13 mouse cellular contexts compared by ENCODE assay signal in genomic region chr11:59385123-59385522, GRCm38 (mm10). TPM values are rescaled to one million over a fixed set of nuclear protein-coding genes. Genes with fewer than 3 reads are reported as not detected.
A peak's percentile ranks its signal among the peaks of the same experiment; 100 is the strongest.
DNase-seq lines count a peak whose midpoint lies in the region; ATAC-seq and TF ChIP-seq lines count a peak whose summit lies in the region.
"Had no signal": no experiment of that assay in that cellular context is flagged by ENCODE, and none has a peak within 500 bp of the region (broad histone marks: within the 10 kb centered on the region; RNA-seq: fewer than 3 reads in every experiment).

No protein-coding gene starts in this region.

- no peak for TF ChIP-seq CTCF in thymus, adult 2 months (IDR thresholded peaks at IDR 0.05; ENCODE audit: borderline replicate concordance, control insufficient read depth, extremely low read depth, insufficient read depth, low read length, poor library complexity)

- H3K4me2 ChIP-seq in heart, embryonic 14.5 days (ENCODE audit: low read length) = peak overlapping the region; percentile 24
- peak overlapping the region; percentile 2; the same call in 1 of the 2 replicates for H3K4me2 ChIP-seq in intestine, embryonic 15.5 days (replicated peaks)
- no peak overlapping the region for H3K4me2 ChIP-seq in stomach, embryonic 16.5 days (ENCODE audit: low read depth, low read length)
- H3K4me2 ChIP-seq: liver, embryonic 12.5 days; neural tube, embryonic 13.5 days had no signal

- H3K4me1 ChIP-seq in heart, embryonic 14.5 days (ENCODE audit: control insufficient read depth in 2 of 2, insufficient read depth in 2 of 2, low read length in 2 of 2) = peaks cover 20 to 25% of the 10 kb centered on the region in 2 experiments
- peaks cover 40% of the 10 kb centered on the region for H3K4me1 ChIP-seq in thymus, adult 2 months (replicated peaks; ENCODE audit: control insufficient read depth, insufficient read depth, low read length)
- peaks cover 17% of the 10 kb centered on the region for H3K4me1 ChIP-seq in intestine, embryonic 15.5 days (replicated peaks)
- H3K4me1 ChIP-seq in stomach, embryonic 16.5 days (ENCODE audit: control insufficient read depth, insufficient read depth, low read length) = peaks cover 16% of the 10 kb centered on the region

- H3K36me3 ChIP-seq in heart, embryonic 14.5 days (ENCODE audit: control insufficient read depth, insufficient read depth, low read length) = no peaks in the 10 kb centered on the region
- H3K36me3 ChIP-seq in thymus, adult 2 months (ENCODE audit: control insufficient read depth, insufficient read depth, low read length) = no peaks in the 10 kb centered on the region
- no peaks in the 10 kb centered on the region for H3K36me3 ChIP-seq in intestine, embryonic 15.5 days
- no peaks in the 10 kb centered on the region for H3K36me3 ChIP-seq in stomach, embryonic 16.5 days (ENCODE audit: control insufficient read depth, insufficient read depth, low read length)
- H3K36me3 ChIP-seq: liver, embryonic 12.5 days; neural tube, embryonic 13.5 days had no signal

- intact Hi-C loops in left cerebral cortex, postnatal 25 days (cut with DNase I) = no loop called here

- WGBS in heart, embryonic 14.5 days = 3% methylated on average over 8 of the region's 8 CpGs
- 72% methylated on average over 8 of the region's 8 CpGs for WGBS in thymus, adult 2 months
- 14% methylated on average over 8 of the region's 8 CpGs for WGBS in intestine, embryonic 15.5 days
- WGBS in stomach, embryonic 16.5 days = 18% methylated on average over 8 of the region's 8 CpGs

- H3K9ac ChIP-seq in heart, embryonic 14.5 days (ENCODE audit: low read length) = peak overlapping the region; percentile 18; the same call in 1 of the 2 replicates
- H3K9ac ChIP-seq in intestine, embryonic 15.5 days = no peak overlapping the region
- no peak overlapping the region for H3K9ac ChIP-seq in stomach, embryonic 16.5 days (ENCODE audit: low read length)
- H3K9ac ChIP-seq: liver, embryonic 12.5 days; neural tube, embryonic 13.5 days had no signal

- peak; percentile 37 for ATAC-seq in heart, embryonic 14.5 days (ENCODE audit: insufficient number of reproducible peaks, insufficient read depth, low FRiP score, low read depth)
- peak; percentile 83 for ATAC-seq in intestine, embryonic 15.5 days
- peak; percentile 44; the same call in 1 of the 2 replicates for ATAC-seq in stomach, embryonic 16.5 days (ENCODE audit: insufficient read depth, low FRiP score)
- ATAC-seq: CD4-positive, CD25-positive, alpha-beta regulatory T cell, adult 4 months; hindbrain, postnatal 0 days; liver, embryonic 12.5 days had no signal

- no peak overlapping the region for H3K4me3 ChIP-seq in heart, embryonic 14.5 days (ENCODE audit: control insufficient read depth in 1 of 2, insufficient read depth in 1 of 2, low read depth in 1 of 2, low read length in 2 of 2)
- no peak overlapping the region for H3K4me3 ChIP-seq in thymus, adult 2 months (ENCODE audit: control insufficient read depth, insufficient read depth, low read length)
- H3K4me3 ChIP-seq in intestine, embryonic 15.5 days (replicated peaks) = no peak overlapping the region
- H3K4me3 ChIP-seq in stomach, embryonic 16.5 days (replicated peaks; ENCODE audit: low read length) = no peak overlapping the region
- H3K4me3 ChIP-seq: erythroblast, embryonic 14.5 days; liver, embryonic 12.5 days; neural tube, embryonic 13.5 days had no signal

- no peak for TF ChIP-seq POLR2A in thymus, adult 2 months (IDR thresholded peaks at IDR 0.05; ENCODE audit: control insufficient read depth, extremely low read depth, insufficient read depth, low read length, poor library complexity)

- no peaks in the 10 kb centered on the region for H3K27me3 ChIP-seq in heart, embryonic 14.5 days (ENCODE audit: control insufficient read depth, insufficient read depth, low read length)
- H3K27me3 ChIP-seq in thymus, adult 2 months (ENCODE audit: control insufficient read depth, insufficient read depth, low read length) = no peaks in the 10 kb centered on the region
- no peaks in the 10 kb centered on the region for H3K27me3 ChIP-seq in intestine, embryonic 15.5 days (replicated peaks)
- no peaks in the 10 kb centered on the region for H3K27me3 ChIP-seq in stomach, embryonic 16.5 days (ENCODE audit: control insufficient read depth, insufficient read depth, low read length)

- peak overlapping the region; percentile 70 to 74 for H3K27ac ChIP-seq in heart, embryonic 14.5 days (replicated peaks in 1 of 2; ENCODE audit: control insufficient read depth in 1 of 2, insufficient read depth in 1 of 2, low read depth in 2 of 2, low read length in 2 of 2)
- no peak overlapping the region for H3K27ac ChIP-seq in thymus, adult 2 months (ENCODE audit: control insufficient read depth, insufficient read depth, low read length)
- 0 out of 2 replicates have a peak overlapping the region, but pooled peaks have one; percentile 2 for H3K27ac ChIP-seq in intestine, embryonic 15.5 days
- H3K27ac ChIP-seq in stomach, embryonic 16.5 days (ENCODE audit: low read length) = peak overlapping the region; percentile 17; the same call in 1 of the 2 replicates
- H3K27ac ChIP-seq: hindbrain, postnatal 0 days; liver, embryonic 12.5 days; neural tube, embryonic 13.5 days had no signal

- no peak for DNase-seq in heart, adult 9 months (ENCODE audit: low spot score in 2 of 2)
- DNase-seq in thymus, postnatal 14 days = peak; percentile 23
- no peak for DNase-seq in thymus, adult 2 months
- no peak for DNase-seq in left cerebral cortex, postnatal 25 days (ENCODE audit: low spot score in 2 of 2)
- no peak for DNase-seq in cerebellum, postnatal 25 days

- H3K9me3 ChIP-seq in heart, embryonic 14.5 days (ENCODE audit: control insufficient read depth, low read length) = no peaks in the 10 kb centered on the region
- no peaks in the 10 kb centered on the region for H3K9me3 ChIP-seq in intestine, embryonic 15.5 days
- H3K9me3 ChIP-seq in stomach, embryonic 16.5 days (replicated peaks; ENCODE audit: control insufficient read depth, low read length) = no peaks in the 10 kb centered on the region
- H3K9me3 ChIP-seq: liver, embryonic 12.5 days; neural tube, embryonic 13.5 days had no signal

RNA-seq across cellular contexts. Expression of gene Prss38, which starts 9.7 kb away (rescaled TPM):
- not detected in 2 replicates for polyA plus RNA-seq in heart, embryonic 14.5 days (2014; fragmentation: Nextera tagmentation; extraction: Ambion mirVana)
- not detected in 2 replicates for polyA plus RNA-seq in thymus, adult 2 months (2012; rRNA removed)
- polyA plus RNA-seq in intestine, embryonic 15.5 days (2015; fragmentation: Nextera tagmentation; extraction: Ambion mirVana) = not detected in 2 replicates
- polyA plus RNA-seq in stomach, embryonic 16.5 days (2015; fragmentation: Nextera tagmentation; extraction: Ambion mirVana) = not detected in 2 replicates
- total RNA-seq in left cerebral cortex, postnatal 25 days (2021) = not detected
- total RNA-seq: hindbrain, postnatal 0 days had no signal
- polyA plus RNA-seq: CD4-positive, CD25-positive, alpha-beta regulatory T cell, adult 4 months; erythroblast, embryonic 14.5 days; hindbrain, postnatal 0 days; liver, embryonic 12.5 days; neural tube, embryonic 13.5 days had no signal
